Mouse (Mus musculus) limb, embryonic 10.5 days (tissue): ENCODE results near the gene Polr3c. TPM values are rescaled to one million over a fixed set of nuclear protein-coding genes. Genes with fewer than 3 reads are reported as not detected.
A peak's percentile ranks its signal among the peaks of the same experiment; 100 is the strongest.

Source experiments
- DNase-seq: peaks from one replicate; pipeline ENCODE4 v3.0.0-alpha.2; 2017; ENCODE audit warnings: low spot score
- H3K27ac ChIP-seq: fragments of 300-500 bp; sonication (generic); 2 replicates; pipeline ENCODE4 v1.5.1; 2016; ENCODE audit warnings: mild to moderate bottlenecking
- H3K27me3 ChIP-seq: fragments of 300-500 bp; sonication (generic); 2 replicates; pipeline ENCODE4 v1.6.1; 2016; ENCODE audit warnings: low read depth, mild to moderate bottlenecking; ENCODE audit not compliant: poor library complexity, severe bottlenecking
- H3K36me3 ChIP-seq: fragments of 300-500 bp; sonication (generic); 2 replicates; pipeline ENCODE4 v1.6.1; 2016; ENCODE audit warnings: mild to moderate bottlenecking, moderate library complexity
- H3K4me1 ChIP-seq: fragments of 300-500 bp; sonication (generic); 2 replicates; pipeline ENCODE4 v1.6.1; 2016
- H3K4me3 ChIP-seq: fragments of 300-500 bp; sonication (generic); 2 replicates; pipeline ENCODE4 v1.5.1; 2016; ENCODE audit warnings: mild to moderate bottlenecking, moderate library complexity
- H3K9me3 ChIP-seq: fragments of 300-500 bp; sonication (generic); replicated peaks from 2 replicates; pipeline ENCODE4 v1.6.1; 2016; ENCODE audit warnings: mild to moderate bottlenecking
- WGBS: fragments of 180-500 bp; shearing (Covaris S2); methylation state at CpG from one replicate; pipeline ENCODE4 v1.1.7; 2016; 5-methylcytosine and 5-hydroxymethylcytosine counted together
- polyA plus RNA-seq: library from polyadenylated mRNA; unstranded; fragments of >200 nt; fragmentation: Nextera tagmentation; extraction: Ambion mirVana; gene quantifications from 2 replicates; pipeline ENCODE4 v1.2.1, GENCODE M21; 2016

Gene Polr3c
- polyA plus RNA-seq, 1 experiment from 2014 or later: 51.4 TPM

DNA sequence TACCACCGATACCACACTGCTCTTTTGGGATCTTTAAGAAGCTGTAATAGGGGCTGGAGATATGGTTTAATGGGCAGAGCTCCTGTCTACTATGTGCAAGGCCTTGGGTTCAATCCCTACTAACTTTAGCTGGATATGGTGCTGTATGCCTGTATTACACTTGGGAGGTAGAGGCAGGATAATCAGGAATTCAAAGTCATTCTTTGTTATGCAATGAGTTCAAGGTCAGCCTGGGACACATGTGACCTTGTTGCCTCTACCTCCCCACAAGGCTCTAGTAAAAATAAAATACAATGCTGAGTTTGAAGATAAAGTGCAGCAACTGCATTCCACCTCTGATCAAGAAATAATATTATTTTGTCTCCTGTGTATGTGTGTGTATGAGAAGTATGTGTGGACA is 6.6 kb upstream of the Polr3c start:
- H3K36me3 ChIP-seq: 0 out of 2 replicates have a peak, but pooled peaks cover 3% of the 10 kb centered on the region
- H3K9me3 ChIP-seq: no peaks in the 10 kb centered on the region
- H3K27me3 ChIP-seq: no peaks in the 10 kb centered on the region
- no peak overlapping the region for H3K27ac ChIP-seq
- H3K4me3 ChIP-seq: no peak overlapping the region
- DNase-seq: no peak
- peaks cover 9% of the 10 kb centered on the region for H3K4me1 ChIP-seq
- WGBS: 96% methylated on average over 1 of the region's 1 CpGs

DNA sequence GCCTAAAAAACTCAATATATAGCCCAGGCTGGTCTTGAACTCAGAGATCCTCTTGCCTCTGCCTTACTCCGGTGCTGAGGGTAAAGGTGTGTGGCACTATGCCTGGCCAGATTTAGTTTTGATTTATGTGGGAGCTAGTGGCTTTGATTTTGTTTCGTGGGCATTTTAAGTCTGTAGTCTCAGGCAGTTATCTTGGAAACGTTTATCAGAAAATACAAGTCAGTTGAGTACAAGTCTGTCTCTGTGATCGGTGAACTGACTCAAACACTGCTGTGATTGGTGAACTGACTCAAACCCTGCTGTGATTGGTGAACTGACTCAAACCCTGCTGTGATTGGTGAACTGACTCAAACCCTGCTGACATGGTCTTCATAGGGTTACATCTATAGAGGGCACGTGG is 3.4 kb upstream of the Polr3c start:
- no peaks in the 10 kb centered on the region for H3K27me3 ChIP-seq
- no peak overlapping the region for H3K4me3 ChIP-seq
- peaks cover 23% of the 10 kb centered on the region for H3K4me1 ChIP-seq
- 0 out of 2 replicates have a peak, but pooled peaks cover 3% of the 10 kb centered on the region for H3K36me3 ChIP-seq
- no peaks in the 10 kb centered on the region for H3K9me3 ChIP-seq
- no peak overlapping the region for H3K27ac ChIP-seq
- no peak for DNase-seq
- 80% methylated on average over 5 of the region's 5 CpGs for WGBS

DNA sequence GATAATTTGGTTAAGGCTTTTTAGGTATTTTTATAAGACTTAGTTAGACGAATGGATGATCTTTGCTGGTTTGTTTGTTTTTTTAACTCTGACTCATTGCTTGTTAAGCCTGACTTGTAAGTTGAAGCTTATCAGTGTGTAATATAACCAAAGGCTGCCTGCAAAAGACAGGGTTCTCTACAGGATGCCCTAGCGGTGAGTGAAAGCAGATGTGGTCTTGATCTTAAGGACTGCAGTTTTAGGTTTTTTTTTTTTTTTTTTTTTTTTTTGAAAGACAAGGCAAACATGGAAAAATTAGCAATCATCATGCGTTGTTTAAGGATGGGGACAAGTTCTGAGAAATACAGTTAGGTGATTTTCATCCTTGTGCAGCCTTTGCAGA is 2.0 kb upstream of the Polr3c start:
- H3K27me3 ChIP-seq: no peaks in the 10 kb centered on the region
- no peak for DNase-seq
- H3K27ac ChIP-seq: no peak overlapping the region
- peaks cover 13% of the 10 kb centered on the region for H3K36me3 ChIP-seq
- peak overlapping the region; percentile 96 for H3K4me3 ChIP-seq
- H3K9me3 ChIP-seq: no peaks in the 10 kb centered on the region
- H3K4me1 ChIP-seq: peaks cover 23% of the 10 kb centered on the region
- WGBS: 45% methylated on average over 3 of the region's 3 CpGs

DNA sequence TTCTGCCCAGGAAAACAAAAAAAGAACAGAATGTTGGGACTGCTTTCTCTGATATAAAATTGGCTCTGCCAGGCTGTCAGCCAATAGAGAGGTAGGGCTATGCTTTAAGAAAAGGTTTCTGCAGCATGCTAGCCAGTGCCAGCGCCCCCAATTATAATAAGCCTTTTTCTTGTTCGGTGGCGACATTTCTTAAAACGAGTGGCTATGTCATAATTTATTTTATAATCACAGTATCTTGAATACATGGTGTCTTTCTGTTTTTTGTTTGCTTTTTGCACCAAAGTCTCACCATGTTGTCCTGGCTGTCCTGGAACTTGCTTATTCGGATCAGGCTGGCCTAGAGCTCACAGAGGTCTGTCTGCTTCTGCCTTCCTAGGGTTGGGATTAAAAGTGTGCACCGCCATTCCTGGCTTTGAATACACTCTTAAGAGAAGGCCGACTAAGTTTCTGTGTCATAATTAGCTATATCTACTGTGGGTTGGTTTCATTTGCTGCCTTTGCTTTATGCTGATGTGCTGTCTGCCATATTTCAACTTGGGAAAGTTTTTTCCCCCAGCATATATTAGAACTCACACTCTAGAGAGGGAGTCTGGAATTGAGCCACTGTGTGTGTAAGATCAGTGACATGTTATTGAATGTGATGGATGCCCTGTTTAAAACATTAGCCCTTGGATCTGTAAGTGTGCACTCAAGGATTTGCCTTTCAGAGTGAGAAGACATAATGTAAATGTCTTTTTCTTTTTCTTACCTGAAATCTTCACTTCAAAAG is 1.4 kb upstream of the Polr3c start:
- H3K27ac ChIP-seq: no peak overlapping the region
- H3K36me3 ChIP-seq: peaks cover 17% of the 10 kb centered on the region
- H3K4me3 ChIP-seq: peak overlapping the region; percentile 96
- peaks cover 23% of the 10 kb centered on the region for H3K4me1 ChIP-seq
- no peaks in the 10 kb centered on the region for H3K9me3 ChIP-seq
- H3K27me3 ChIP-seq: no peaks in the 10 kb centered on the region
- DNase-seq: no peak
- 58% methylated on average over 7 of the region's 7 CpGs for WGBS

DNA sequence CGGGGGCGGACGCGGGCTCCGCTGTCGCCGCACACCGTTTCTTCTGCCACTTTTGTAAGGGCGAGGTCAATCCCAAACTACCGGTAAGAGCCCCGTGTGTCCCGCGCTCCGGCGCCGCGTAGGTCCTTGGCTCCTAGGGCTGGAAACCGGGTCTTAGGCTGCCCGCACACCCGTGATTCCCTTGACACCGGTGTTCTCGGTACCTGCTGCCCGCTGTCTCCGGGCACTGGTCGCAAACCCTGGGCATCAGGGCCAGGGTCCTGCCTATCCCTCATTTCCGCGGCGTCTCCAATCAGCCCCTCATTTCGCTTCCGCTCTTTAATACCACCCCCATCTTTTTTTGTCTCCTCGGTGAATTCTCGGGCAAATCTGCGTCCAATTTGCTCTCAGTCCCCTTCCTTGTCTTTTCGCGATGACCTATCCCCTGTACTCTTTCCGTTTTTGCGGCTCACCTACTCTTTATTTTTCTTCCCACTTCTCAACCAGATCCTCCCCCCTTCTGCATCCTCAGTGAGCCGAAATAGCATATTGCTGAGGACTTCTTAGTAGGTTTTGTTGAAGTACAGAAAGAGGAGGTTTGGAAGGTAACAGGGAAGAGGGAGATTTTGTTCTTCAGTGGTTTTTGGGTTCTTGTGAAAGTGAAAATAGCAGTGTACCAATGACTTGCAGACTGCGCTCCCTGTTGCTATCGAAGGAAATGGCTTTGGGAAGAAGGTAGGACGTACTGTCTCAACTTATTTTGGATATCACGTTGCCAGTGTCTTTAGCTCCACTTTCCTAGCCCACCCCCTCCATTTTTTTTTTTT is 603 bp upstream of the Polr3c start:
- under 1% methylated on average over 42 of the region's 42 CpGs for WGBS
- peak overlapping the region; percentile 94 for H3K27ac ChIP-seq
- peak overlapping the region; percentile 96 for H3K4me3 ChIP-seq
- no peaks in the 10 kb centered on the region for H3K27me3 ChIP-seq
- peaks cover 25% of the 10 kb centered on the region for H3K36me3 ChIP-seq
- peaks cover 23% of the 10 kb centered on the region for H3K4me1 ChIP-seq
- DNase-seq: no peak
- no peaks in the 10 kb centered on the region for H3K9me3 ChIP-seq

DNA sequence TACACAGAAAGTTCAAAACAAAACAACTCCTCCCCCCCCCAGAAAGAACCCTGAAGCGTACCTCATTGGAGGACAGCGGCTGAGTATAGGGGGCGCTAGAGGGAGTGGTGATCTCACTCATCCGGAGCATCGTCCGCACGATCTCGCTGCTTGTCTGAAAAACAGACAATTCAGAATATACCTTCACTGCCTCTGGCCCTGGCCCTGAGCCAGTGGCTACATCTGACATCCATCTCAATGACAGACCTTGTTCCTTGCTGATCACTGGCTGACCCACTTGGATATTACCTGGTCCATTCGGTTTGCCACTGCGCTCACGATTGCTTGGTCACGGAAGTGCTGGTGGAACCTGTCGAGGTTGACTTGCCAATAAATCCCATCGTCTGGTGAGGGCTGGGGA is 8.3 kb downstream of the Polr3c start:
- Histone ChIP-seq H3K27me3 (no peaks in the 10 kb centered on the region), H3K4me1 (no peaks in the 10 kb centered on the region), H3K27ac (no peak overlapping the region), H3K36me3 (peaks cover 94% of the 10 kb centered on the region), H3K9me3 (no peaks in the 10 kb centered on the region), H3K4me3 (no peak overlapping the region)
- no peak for DNase-seq
- 42% methylated on average over 14 of the region's 14 CpGs for WGBS

DNA sequence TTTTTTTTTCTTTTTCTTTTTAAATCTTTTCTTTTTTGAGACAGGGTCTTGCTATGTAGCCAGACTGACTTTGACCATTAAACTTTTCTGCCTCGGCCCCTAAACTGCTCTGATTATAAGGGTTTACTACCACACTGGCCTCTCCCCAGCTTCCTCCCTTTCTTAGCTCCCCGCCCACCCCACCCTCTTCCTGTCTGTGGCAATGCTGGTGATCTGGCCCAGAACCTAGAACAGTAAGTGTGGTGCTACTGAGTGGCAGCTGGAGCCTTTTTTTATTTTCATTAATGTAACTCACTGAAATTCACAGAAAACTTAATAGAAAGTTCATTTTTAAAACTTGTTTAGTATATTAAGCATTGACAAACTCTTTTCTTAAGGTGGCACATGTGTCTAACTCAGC is 11.6 kb downstream of the Polr3c start:
- peaks cover 94% of the 10 kb centered on the region for H3K36me3 ChIP-seq
- H3K4me3 ChIP-seq: no peak overlapping the region
- no peaks in the 10 kb centered on the region for H3K4me1 ChIP-seq
- DNase-seq: no peak
- WGBS: 76% methylated on average over 2 of the region's 2 CpGs
- H3K27ac ChIP-seq: no peak overlapping the region
- H3K9me3 ChIP-seq: no peaks in the 10 kb centered on the region
- H3K27me3 ChIP-seq: no peaks in the 10 kb centered on the region

DNA sequence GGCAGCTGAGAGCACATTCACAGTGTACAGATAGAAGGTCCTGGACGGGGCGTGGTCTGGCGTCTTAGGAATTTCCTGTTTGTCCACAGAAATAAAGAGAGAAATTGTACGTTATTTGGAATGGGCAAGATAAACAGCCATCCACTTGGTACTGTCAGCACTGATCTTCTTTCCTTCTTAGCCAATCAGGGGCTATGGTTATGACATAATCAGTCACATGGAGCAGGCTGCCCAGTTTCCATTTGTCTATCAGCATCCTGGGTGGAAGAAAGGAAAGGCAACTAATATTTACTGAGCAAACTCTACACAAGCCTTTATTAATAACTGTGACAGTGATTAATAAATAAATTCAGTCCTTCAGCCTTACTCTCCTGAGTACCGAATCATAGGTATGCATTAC is 13.1 kb downstream of the Polr3c start:
- Histone ChIP-seq H3K27ac (no peak overlapping the region), H3K4me1 (no peaks in the 10 kb centered on the region), H3K9me3 (no peaks in the 10 kb centered on the region), H3K27me3 (no peaks in the 10 kb centered on the region), H3K4me3 (no peak overlapping the region), H3K36me3 (peaks cover 94% of the 10 kb centered on the region)
- WGBS: 90% methylated on average over 5 of the region's 5 CpGs
- no peak for DNase-seq

DNA sequence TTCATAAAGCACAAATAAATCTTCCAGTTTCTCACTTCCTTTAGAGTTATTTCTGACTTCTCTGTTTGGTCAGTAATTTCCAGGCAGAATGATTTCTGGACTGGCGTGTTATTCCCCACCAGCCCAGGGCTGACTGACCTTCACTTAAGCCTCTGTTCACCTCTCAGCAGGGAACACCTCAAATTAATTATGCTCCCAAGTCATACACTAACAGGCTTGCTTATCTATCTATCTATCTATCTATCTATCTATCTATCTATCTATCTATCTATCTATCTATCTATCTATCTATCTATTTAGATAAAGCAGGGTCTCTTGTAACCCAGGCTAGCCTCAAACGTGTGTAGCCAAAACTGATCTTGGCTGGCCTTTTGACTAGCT is 18.8 kb downstream of the Polr3c start:
- no peak overlapping the region for H3K27ac ChIP-seq
- H3K9me3 ChIP-seq: no peaks in the 10 kb centered on the region
- DNase-seq: no peak
- WGBS: 55% methylated on average over 2 of the region's 2 CpGs
- peak overlapping the region; percentile 64; the same call in 1 of the 2 replicates for H3K4me3 ChIP-seq
- peaks cover 12% of the 10 kb centered on the region for H3K4me1 ChIP-seq
- peaks cover 72% of the 10 kb centered on the region for H3K36me3 ChIP-seq
- H3K27me3 ChIP-seq: peaks cover 17% of the 10 kb centered on the region

DNA sequence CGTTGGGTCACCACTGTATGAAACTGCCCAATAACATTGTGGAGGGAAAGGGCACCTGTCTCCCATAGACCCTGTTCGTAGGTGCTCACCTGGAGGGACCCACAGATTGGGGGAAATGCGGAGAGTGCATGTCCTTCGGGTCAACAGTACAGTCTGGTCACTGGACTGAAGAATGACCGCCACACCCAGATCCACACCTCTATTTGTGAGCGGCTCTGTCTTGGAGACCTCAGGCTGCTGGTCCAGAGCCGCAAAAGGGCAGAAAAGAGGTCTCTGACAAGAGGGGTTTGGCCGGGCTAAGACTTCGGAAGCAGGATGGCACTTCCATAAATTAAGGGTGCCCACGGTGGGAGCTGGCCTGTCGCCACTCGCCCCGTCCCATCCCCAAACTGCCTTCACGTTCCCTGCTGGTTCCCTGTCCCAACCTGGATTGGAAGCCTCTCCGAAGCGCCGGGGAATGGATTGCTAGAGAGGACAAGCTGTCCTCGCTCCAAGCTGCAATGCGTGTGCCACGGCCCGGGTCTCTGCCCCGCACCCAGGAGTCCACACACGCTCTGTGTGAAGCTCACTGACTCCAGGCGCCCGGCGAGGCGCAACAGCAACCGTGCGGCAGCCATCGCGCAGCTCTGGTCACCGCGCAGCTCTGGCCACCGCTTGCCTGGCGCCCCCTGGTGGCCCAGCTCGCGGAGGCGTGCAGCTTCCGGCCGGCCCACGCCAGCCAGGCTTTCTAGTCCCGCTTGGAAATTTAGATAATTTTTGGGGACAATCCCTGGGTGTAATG is 19.3 kb downstream of the Polr3c start, which contains the start of gene Nudt17:
Nudt17 (minus strand) TSS at position 660 of the 781 bp plus-strand sequence.
- 5% methylated on average over 42 of the region's 42 CpGs for WGBS
- H3K27ac ChIP-seq: peak within 1 kb of the TSS; percentile 78
- H3K36me3 ChIP-seq: peaks cover 72% of the 10 kb centered on the region
- peak within 1 kb of the TSS; percentile 64 for H3K4me3 ChIP-seq
- peaks cover 12% of the 10 kb centered on the region for H3K4me1 ChIP-seq
- no peaks in the 10 kb centered on the region for H3K9me3 ChIP-seq
- peaks cover 17% of the 10 kb centered on the region for H3K27me3 ChIP-seq
- peak; percentile 92 for DNase-seq

DNA sequence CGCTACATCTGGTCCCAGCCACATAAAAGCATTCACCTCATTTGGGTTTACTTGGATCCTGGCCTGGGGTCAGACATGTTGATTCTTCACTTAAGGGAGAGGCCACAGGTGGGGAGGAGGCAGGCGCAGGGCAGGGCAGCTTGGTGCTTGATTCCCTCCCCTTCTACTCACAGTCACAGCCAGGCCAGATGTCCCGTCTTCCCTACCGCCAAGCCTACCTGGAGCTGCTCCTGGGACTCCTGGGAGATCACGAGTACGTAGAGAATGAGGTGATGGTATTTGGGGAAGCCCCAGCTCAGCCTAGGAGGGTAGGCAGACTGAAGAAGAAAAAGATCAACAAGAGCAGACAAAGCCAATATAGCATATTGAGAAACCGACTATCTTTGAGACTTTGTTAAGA is 20.4 kb downstream of the Polr3c start:
- no peak overlapping the region for H3K4me3 ChIP-seq
- no peak overlapping the region for H3K27ac ChIP-seq
- H3K9me3 ChIP-seq: no peaks in the 10 kb centered on the region
- H3K36me3 ChIP-seq: peaks cover 71% of the 10 kb centered on the region
- peaks cover 13% of the 10 kb centered on the region for H3K4me1 ChIP-seq
- H3K27me3 ChIP-seq: peaks cover 17% of the 10 kb centered on the region
- WGBS: 72% methylated on average over 7 of the region's 7 CpGs
- no peak for DNase-seq

DNA sequence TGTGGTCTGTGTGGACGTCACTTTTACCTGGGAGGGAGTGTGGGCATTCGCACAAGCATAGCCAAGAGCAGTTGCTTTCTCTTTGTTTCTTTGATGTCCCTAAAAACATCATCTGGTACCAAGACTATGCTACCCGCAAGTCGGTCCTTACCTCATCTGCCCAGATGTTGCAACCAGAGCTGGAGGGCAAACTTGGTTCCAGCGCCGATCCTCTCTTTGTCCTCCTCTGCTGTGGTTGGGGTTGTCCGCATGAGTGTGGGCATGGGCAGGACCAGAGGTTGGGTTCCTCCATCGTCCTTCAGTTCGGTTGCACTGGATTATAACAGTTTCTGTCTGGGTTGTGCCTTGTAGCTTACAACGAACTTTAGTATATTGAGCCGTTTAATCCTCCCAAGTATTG is 21.2 kb downstream of the Polr3c start:
- Histone ChIP-seq H3K27ac (no peak overlapping the region), H3K36me3 (peaks cover 71% of the 10 kb centered on the region), H3K27me3 (peaks cover 17% of the 10 kb centered on the region), H3K9me3 (no peaks in the 10 kb centered on the region), H3K4me1 (peaks cover 14% of the 10 kb centered on the region), H3K4me3 (no peak overlapping the region)
- no peak for DNase-seq
- 94% methylated on average over 11 of the region's 11 CpGs for WGBS
